Mouse (Mus musculus): ENCODE data around the gene 1810062G17Rik. TPM values are rescaled to one million over a fixed set of nuclear protein-coding genes. Genes with fewer than 3 reads are reported as not detected.

1810062G17Rik gene
- total and polyA plus RNA-seq, 3 experiments, result 1.0 to 2.3 TPM; not detected in 1

GRCm38 (mm10) chr3:36427386-36427785 is 48.4 kb upstream of the 1810062G17Rik start:
- Histone ChIP-seq H3K27ac (ENCODE audit: control insufficient read depth, low read depth, low read length) (no peak overlapping the region), H3K36me3 (ENCODE audit: control insufficient read depth in 1 of 2, insufficient read depth in 2 of 2, low read length in 2 of 2) (no peaks in the 10 kb centered on the region), H3K9ac (ENCODE audit: control insufficient read depth, low read depth, low read length, poor library complexity, severe bottlenecking) (no peak overlapping the region), H3K4me1 (ENCODE audit: control insufficient read depth in 1 of 2, insufficient read depth in 2 of 2, low read length in 2 of 2) (peaks cover 0 to 3% of the 10 kb centered on the region in 2 experiments; a peak in 1 of 4 replicates), H3K79me2 (ENCODE audit: control insufficient read depth, insufficient read depth, low read length, poor library complexity) (no peaks in the 10 kb centered on the region), H3K9me3 (replicated peaks; ENCODE audit: insufficient read depth, low read length) (no peaks in the 10 kb centered on the region), H3K27me3 (ENCODE audit: control insufficient read depth in 1 of 2, insufficient read depth in 2 of 2, low read length in 2 of 2) (no peaks in the 10 kb centered on the region), H3K4me3 (ENCODE audit: control insufficient read depth in 1 of 2, insufficient read depth in 1 of 2, low read depth in 2 of 2, low read length in 2 of 2) (no peak overlapping the region)
- DNase-seq (ENCODE audit: low read depth, low spot score), result no peak
- TF ChIP-seq GABPA (IDR thresholded peaks at IDR 0.05; ENCODE audit: low read depth, low read length) (no peak), SMC3 (IDR thresholded peaks at IDR 0.05; ENCODE audit: low read depth, low read length) (no peak), RAD21 (IDR thresholded peaks at IDR 0.05; ENCODE audit: low read depth, low read length) (no peak), USF1 (IDR thresholded peaks at IDR 0.05; ENCODE audit: low read depth, low read length) (no peak), MYC (IDR thresholded peaks at IDR 0.05; ENCODE audit: low read depth, low read length) (no peak), NRF1 (IDR thresholded peaks at IDR 0.05; ENCODE audit: insufficient read depth, low read depth, low read length, poor library complexity, severe bottlenecking) (no peak), ELF1 (IDR thresholded peaks at IDR 0.05; ENCODE audit: low read depth, low read length) (no peak), RCOR1 (IDR thresholded peaks at IDR 0.05; ENCODE audit: low read depth, low read length) (no peak), TCF12 (IDR thresholded peaks at IDR 0.05; ENCODE audit: low read depth, low read length) (no peak)

DNA sequence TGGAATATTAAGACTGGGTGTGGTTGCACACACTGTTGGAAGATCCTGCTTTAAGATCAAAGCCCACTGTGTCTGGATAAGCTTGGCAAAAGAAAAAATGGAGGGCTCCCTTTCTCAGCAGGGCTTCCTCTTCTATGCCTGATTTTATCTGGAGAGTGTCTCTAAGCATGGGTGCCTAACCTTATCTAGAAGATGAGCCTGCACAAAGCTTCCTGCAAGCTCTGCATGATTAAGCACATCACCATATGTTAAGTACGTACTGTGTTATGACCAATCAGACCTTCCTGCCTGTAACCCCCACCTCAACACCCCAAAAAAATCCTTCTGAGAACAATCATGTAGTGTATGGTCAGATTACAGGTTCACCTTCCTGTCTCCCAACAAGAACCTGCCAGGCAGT is 45.4 kb upstream of the 1810062G17Rik start:
- TF ChIP-seq TCF12 (IDR thresholded peaks at IDR 0.05; ENCODE audit: low read depth, low read length), result peak; percentile 48; the same call in 1 of the 2 replicates
- TF ChIP-seq MYC (IDR thresholded peaks at IDR 0.05; ENCODE audit: low read depth, low read length), result no peak
- TF ChIP-seq RCOR1 (IDR thresholded peaks at IDR 0.05; ENCODE audit: low read depth, low read length), result peak; percentile 28; the same call in 1 of the 2 replicates
- peak; percentile 51 for TF ChIP-seq ETS1 (IDR thresholded peaks at IDR 0.05; ENCODE audit: low read depth, low read length)
- peak; percentile 16 to 50; a peak in 1 of 4 replicates for TF ChIP-seq EP300 (IDR thresholded peaks at IDR 0.05; ENCODE audit: low read depth in 1 of 2, low read length in 2 of 2)
- no peak for TF ChIP-seq ZNF384 (IDR thresholded peaks at IDR 0.05; ENCODE audit: low read depth, low read length)
- peak; percentile 64 for TF ChIP-seq GATA1 (IDR thresholded peaks at IDR 0.05; ENCODE audit: low read depth, low read length)
- TF ChIP-seq RAD21 (IDR thresholded peaks at IDR 0.05; ENCODE audit: low read depth, low read length), result no peak
- no peak for TF ChIP-seq UBTF (IDR thresholded peaks at IDR 0.05; ENCODE audit: borderline replicate concordance, insufficient read depth, low read depth, low read length)
- no peak for TF ChIP-seq SIN3A (IDR thresholded peaks at IDR 0.05; ENCODE audit: low read length)
- Histone ChIP-seq H3K79me2 (ENCODE audit: control insufficient read depth, insufficient read depth, low read length, poor library complexity) (no peaks in the 10 kb centered on the region), H3K27me3 (ENCODE audit: control insufficient read depth in 1 of 2, insufficient read depth in 2 of 2, low read length in 2 of 2) (no peaks in the 10 kb centered on the region), H3K27ac (ENCODE audit: control insufficient read depth, low read depth, low read length) (no peak overlapping the region), H3K9ac (ENCODE audit: control insufficient read depth, low read depth, low read length, poor library complexity, severe bottlenecking) (no peak overlapping the region), H3K4me3 (ENCODE audit: control insufficient read depth in 1 of 2, insufficient read depth in 1 of 2, low read depth in 2 of 2, low read length in 2 of 2) (no peak overlapping the region), H3K36me3 (ENCODE audit: control insufficient read depth in 1 of 2, insufficient read depth in 2 of 2, low read length in 2 of 2) (no peaks in the 10 kb centered on the region), H3K9me3 (replicated peaks; ENCODE audit: insufficient read depth, low read length) (no peaks in the 10 kb centered on the region), H3K4me1 (ENCODE audit: control insufficient read depth in 1 of 2, insufficient read depth in 2 of 2, low read length in 2 of 2) (peaks cover 0 to 3% of the 10 kb centered on the region in 2 experiments; a peak in 1 of 4 replicates)
- DNase-seq (ENCODE audit: low read depth, low spot score), result peak; percentile 32

All from MEL (cell line).